Mouse (Mus musculus) heart, adult 2 months (tissue): Measurements from ENCODE around the gene B4gat1. TPM values are rescaled to one million over a fixed set of nuclear protein-coding genes. Genes with fewer than 3 reads are reported as not detected.

Source experiments
- DNase-seq, 2 experiments: peaks; one replicate each; pipeline ENCODE4 v3.0.0; 2021
- H3K27ac ChIP-seq: fragments of 200-600 bp; 2 replicates; pipeline ENCODE4 v1.8.1; 2022
- H3K27me3 ChIP-seq: fragments of 200-500 bp; 2 replicates; pipeline ENCODE4 v1.6.1; 2012; ENCODE audit warnings: mild to moderate bottlenecking, low read length, inconsistent platforms, mixed read lengths; ENCODE audit not compliant: control insufficient read depth, insufficient read depth
- H3K36me3 ChIP-seq: fragments of 200-500 bp; 2 replicates; pipeline ENCODE4 v1.6.1; 2012; ENCODE audit warnings: low read length, inconsistent platforms; ENCODE audit not compliant: control insufficient read depth, insufficient read depth
- H3K4me1 ChIP-seq: fragments of 200-500 bp; 2 replicates; pipeline ENCODE4 v1.6.1; 2011; ENCODE audit warnings: low read length; ENCODE audit not compliant: control insufficient read depth, insufficient read depth
- H3K4me3 ChIP-seq: fragments of 200-600 bp; 2 replicates; pipeline ENCODE4 v1.8.1; 2022
- H3K79me2 ChIP-seq: fragments of 200-500 bp; replicated peaks from 2 replicates; pipeline ENCODE4 v1.6.1; 2012; ENCODE audit warnings: mild to moderate bottlenecking, inconsistent platforms, low read length, moderate library complexity, mixed read lengths; ENCODE audit not compliant: control insufficient read depth, insufficient read depth
- H3K9ac ChIP-seq: fragments of 200-500 bp; 2 replicates; pipeline ENCODE4 v1.6.1; 2012; ENCODE audit warnings: low read depth, mild to moderate bottlenecking, control low read depth, inconsistent platforms, low read length, mixed read lengths
- CTCF ChIP-seq: fragments of 200-600 bp; IDR thresholded peaks from 2 replicates; pipeline ENCODE4 v1.8.1; 2022; ENCODE audit warnings: antibody characterized with exemption, mild to moderate bottlenecking, moderate library complexity
- EP300 ChIP-seq: fragments of 200-500 bp; IDR thresholded peaks from 2 replicates; pipeline ENCODE4 v1.6.1; 2011; ENCODE audit warnings: low read depth, low read length, control low read depth; ENCODE audit not compliant: insufficient read depth
- POLR2A ChIP-seq: fragments of 200-500 bp; IDR thresholded peaks from 2 replicates; pipeline ENCODE4 v1.6.1; 2011; ENCODE audit warnings: mild to moderate bottlenecking, low read depth, low read length, control low read depth; ENCODE audit not compliant: insufficient read depth
- WGBS: fragments of 180-500 bp; shearing (Covaris S2); methylation state at CpG from one replicate; pipeline ENCODE4 v1.1.7; 2018; 5-methylcytosine and 5-hydroxymethylcytosine counted together
- intact Hi-C: fragments of 180-260 bp; cut with DNase I; formaldehyde crosslinking; loops from one replicate; pipeline ENCODE4 v1.15.1; 2025
- polyA plus RNA-seq: library from polyadenylated mRNA; depleted of rRNA; stranded (reverse); fragments of >200 nt; gene quantifications from 2 replicates; pipeline ENCODE4 v1.2.3, GENCODE M21; 2012
- total RNA-seq, 2 experiments: library from RNA; stranded (reverse); gene quantifications; 2 replicates each; pipeline ENCODE4 v1.2.3; 2021

B4gat1 gene
- total and polyA plus RNA-seq, 3 experiments, result 43.2 to 43.8 (median 43.2) TPM

DNA sequence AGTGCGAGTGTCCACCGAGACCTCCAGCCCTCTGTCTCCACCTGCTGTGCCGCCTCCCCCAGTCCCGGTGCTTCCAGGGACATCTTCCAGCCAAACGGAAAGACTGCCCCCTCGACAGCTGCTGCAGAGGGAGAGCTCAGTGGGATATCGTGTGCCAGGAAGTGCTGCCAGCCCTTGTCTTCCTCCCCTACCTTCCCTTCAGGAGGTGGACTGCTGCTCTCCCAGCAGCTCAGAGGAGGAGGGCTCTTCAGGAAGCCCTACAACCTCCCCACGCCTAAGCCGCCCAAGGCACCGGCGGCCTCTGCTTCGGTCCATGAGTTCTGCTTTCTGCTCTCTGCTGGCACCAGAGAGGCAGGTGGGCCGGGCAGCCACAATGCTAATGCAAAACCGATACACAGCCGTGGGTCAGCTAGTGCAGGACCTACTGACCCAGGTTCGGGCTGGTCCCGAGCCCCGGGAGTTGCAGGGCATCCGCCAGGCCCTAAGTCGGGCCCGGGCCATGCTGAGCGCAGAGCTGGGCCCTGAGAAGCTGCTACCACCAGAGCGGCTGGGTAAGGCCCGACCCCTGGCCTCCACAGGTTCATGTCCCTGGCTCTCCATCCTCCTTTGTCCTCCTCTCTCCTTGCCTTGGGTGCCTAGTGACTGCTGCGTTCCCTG, 13.7 kb downstream of the B4gat1 start:
- H3K4me1 ChIP-seq, result peaks cover 4% of the 10 kb centered on the region
- intact Hi-C loops, result no loop called here
- no peaks in the 10 kb centered on the region for H3K79me2 ChIP-seq
- no peak overlapping the region for H3K9ac ChIP-seq
- 49% methylated on average over 25 of the region's 25 CpGs for WGBS
- DNase-seq, result no peak
- H3K27me3 ChIP-seq, result no peaks in the 10 kb centered on the region
- TF ChIP-seq CTCF (no peak), EP300 (no peak), POLR2A (no peak)
- H3K27ac ChIP-seq, result no peak overlapping the region
- H3K36me3 ChIP-seq, result no peaks in the 10 kb centered on the region
- H3K4me3 ChIP-seq, result no peak overlapping the region

DNA sequence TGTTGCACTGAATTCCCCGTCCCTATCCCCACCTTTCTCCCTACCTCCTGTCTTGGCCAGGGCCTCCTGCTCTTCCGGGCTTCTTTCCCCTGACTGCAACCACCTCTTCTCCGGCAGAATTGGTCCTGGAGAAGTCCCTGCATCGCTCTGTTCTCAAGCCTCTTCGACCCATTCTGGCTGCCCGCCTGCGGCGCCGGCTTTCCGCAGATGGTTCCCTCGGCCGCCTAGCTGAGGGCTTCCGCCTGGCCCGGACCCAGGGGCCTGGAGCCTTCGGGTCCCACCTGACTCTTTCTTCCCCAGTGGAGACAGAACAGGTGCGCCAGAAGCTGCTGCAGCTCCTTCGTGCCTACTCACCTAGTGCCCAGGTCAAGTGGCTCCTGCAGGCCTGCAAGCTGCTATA, 14.2 kb downstream of the B4gat1 start:
- no peak overlapping the region for H3K9ac ChIP-seq
- peaks cover 7% of the 10 kb centered on the region for H3K4me1 ChIP-seq
- H3K4me3 ChIP-seq, result no peak overlapping the region
- intact Hi-C loops, result no loop called here
- no peak for DNase-seq
- whole genome bisulfite sequencing, result 80% methylated on average over 17 of the region's 17 CpGs
- H3K79me2 ChIP-seq, result no peaks in the 10 kb centered on the region
- no peaks in the 10 kb centered on the region for H3K36me3 ChIP-seq
- H3K27ac ChIP-seq, result no peak overlapping the region
- TF ChIP-seq CTCF, result no peak
- TF ChIP-seq EP300, result no peak
- TF ChIP-seq POLR2A, result no peak
- no peaks in the 10 kb centered on the region for H3K27me3 ChIP-seq

DNA sequence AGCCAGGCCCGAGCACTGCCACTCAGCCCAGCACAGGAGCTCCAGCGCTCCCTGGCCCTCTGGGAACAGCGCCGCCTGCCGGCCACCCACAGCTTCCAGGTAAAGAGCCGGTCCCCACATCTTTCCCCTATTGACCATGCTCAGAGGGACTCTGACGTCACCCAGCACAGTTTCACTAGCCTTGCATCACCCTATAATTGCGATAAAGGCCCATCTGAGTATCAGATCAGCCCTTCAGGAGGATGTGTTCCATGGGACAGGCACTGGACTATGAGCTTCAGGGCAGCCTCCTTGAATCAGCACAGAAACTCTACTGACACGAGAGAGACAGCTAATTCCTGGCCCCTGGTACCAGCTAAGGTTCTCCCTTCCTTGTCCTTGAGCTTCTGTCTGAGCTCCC, 15.3 kb downstream of the B4gat1 start:
- Histone ChIP-seq H3K4me1 (peaks cover 11% of the 10 kb centered on the region), H3K36me3 (no peaks in the 10 kb centered on the region), H3K9ac (no peak overlapping the region), H3K4me3 (no peak overlapping the region), H3K27ac (no peak overlapping the region), H3K79me2 (no peaks in the 10 kb centered on the region), H3K27me3 (no peaks in the 10 kb centered on the region)
- DNase-seq, result peak in 1 of 2 experiments; percentile 53
- intact Hi-C loops, result no loop called here
- TF ChIP-seq EP300, result no peak
- TF ChIP-seq CTCF, result peak; percentile 79
- no peak for TF ChIP-seq POLR2A
- WGBS, result 49% methylated on average over 9 of the region's 9 CpGs

DNA sequence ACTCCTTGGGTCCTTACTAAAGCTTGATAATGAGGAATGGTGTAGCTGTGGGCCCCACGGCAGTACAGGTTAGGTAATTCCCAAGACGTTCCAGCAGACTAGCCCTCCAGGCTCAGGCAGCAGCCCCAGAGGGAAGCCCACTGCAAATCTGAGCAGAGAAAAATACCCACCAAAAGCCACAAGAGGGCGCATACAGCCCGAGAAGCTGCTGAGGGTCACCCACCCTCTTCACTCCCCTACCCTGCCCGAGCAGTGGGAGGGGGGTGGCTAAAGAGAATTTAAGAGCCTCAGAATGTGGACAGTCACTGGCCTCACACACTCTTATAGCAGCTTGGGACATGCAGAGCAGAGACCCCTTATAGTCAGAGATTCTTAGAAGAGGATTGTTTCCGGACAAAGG, 17.6 kb downstream of the B4gat1 start:
- intact Hi-C loops, result loop anchor here (1.0 kb wide), 1 partner anchor 17 kb away; no protein-coding TSS in a partner anchor
- no peak overlapping the region for H3K9ac ChIP-seq
- H3K4me1 ChIP-seq, result peaks cover 12% of the 10 kb centered on the region
- H3K36me3 ChIP-seq, result no peaks in the 10 kb centered on the region
- no peaks in the 10 kb centered on the region for H3K79me2 ChIP-seq
- WGBS, result 18% methylated on average over 6 of the region's 6 CpGs
- no peak overlapping the region for H3K27ac ChIP-seq
- no peaks in the 10 kb centered on the region for H3K27me3 ChIP-seq
- no peak for TF ChIP-seq EP300
- peak; percentile 89 for TF ChIP-seq CTCF
- no peak overlapping the region for H3K4me3 ChIP-seq
- DNase-seq, result peak in 1 of 2 experiments; percentile 50

DNA sequence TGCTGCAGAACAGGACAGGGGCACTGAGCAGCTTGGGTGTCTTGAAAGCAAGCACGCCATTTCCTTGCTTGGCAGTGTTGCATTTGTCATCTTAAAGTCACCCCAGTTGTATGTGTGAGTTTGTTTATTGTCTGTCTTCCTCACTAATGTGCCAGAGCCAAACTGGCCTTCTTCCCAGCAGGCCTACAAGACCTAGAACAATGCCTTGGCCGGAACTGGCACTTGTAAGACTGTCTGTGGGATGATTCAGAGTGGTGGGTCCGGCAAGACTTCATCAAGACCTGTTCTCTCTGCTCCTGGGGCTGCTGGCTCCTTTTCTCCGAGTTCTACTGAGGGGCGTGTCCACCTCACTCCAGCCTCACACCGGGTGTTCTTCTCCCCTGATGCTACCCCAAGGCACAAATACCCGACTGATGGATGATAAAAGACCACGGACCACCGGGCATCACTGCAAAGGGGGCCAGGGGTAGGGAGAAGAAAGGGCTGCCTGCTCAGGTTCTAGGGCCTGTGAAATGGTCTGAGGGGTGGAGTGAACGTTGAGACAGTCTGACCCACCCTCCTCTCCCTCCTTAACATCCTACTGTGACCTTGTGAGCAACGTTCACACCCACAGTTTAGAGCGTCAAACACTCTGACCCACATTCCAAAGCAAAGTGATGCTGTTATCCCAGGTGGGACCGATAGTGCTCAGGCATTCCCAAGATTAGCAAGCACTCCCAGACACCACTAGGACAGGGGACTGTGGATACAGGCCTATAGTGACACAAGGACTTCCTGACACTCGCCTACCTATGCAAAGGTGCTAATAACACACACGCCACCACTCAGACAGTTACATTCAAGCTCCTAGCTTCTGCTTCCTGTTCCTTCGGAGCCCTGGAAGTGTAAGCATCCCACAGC, 19.5 kb downstream of the B4gat1 start:
- TF ChIP-seq EP300 (no peak), POLR2A (no peak), CTCF (no peak)
- WGBS, result 39% methylated on average over 16 of the region's 16 CpGs
- H3K4me3 ChIP-seq, result no peak overlapping the region
- H3K27ac ChIP-seq, result peak overlapping the region; percentile 36
- intact Hi-C loops, result no loop called here
- H3K36me3 ChIP-seq, result no peaks in the 10 kb centered on the region
- no peaks in the 10 kb centered on the region for H3K27me3 ChIP-seq
- no peak overlapping the region for H3K9ac ChIP-seq
- H3K79me2 ChIP-seq, result no peaks in the 10 kb centered on the region
- DNase-seq, result no peak
- peaks cover 10% of the 10 kb centered on the region for H3K4me1 ChIP-seq
